Mouse (Mus musculus) kidney, postnatal 10 days (tissue): ENCODE results near the gene Gsta4.
"Not testable (repeated sequence)": the region's sequence is repeated elsewhere in the genome, so short reads cannot be mapped to it uniquely, and the experiment has no call there.

Experiments used
- DNase-seq: peaks from one replicate; pipeline ENCODE4 v3.0.0; 2021; ENCODE audit warnings: mixed read lengths

The Gsta4 gene

DNA sequence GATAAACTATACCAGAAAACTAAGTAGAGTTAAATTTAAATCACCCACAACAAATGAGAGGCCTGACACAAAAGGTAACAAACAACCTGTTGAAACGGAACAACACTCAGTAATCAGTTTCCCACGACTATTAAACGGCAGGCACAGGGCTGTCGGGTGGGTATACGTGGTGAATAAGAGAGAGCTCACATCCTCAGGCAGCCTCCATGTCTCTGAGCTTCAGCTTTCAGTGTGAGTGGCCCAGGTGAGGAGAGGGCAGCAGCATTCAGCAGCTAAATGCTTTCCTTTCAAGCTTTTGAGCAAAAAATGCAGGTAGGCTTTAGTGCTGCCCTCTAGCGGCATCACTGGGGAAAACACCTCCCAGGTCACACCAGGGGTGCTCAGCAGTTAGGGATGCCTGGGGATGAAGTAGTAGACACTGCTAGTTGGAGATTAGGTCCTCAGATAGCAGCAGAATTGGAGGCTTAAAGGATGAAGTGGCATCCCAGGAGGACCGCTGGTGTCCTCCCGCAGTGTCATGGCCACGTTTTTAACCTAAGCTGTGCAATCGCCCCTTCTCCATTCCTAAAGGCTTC, 50.6 kb downstream of the Gsta4 start:
- not testable (repeated sequence) for DNase-seq

DNA sequence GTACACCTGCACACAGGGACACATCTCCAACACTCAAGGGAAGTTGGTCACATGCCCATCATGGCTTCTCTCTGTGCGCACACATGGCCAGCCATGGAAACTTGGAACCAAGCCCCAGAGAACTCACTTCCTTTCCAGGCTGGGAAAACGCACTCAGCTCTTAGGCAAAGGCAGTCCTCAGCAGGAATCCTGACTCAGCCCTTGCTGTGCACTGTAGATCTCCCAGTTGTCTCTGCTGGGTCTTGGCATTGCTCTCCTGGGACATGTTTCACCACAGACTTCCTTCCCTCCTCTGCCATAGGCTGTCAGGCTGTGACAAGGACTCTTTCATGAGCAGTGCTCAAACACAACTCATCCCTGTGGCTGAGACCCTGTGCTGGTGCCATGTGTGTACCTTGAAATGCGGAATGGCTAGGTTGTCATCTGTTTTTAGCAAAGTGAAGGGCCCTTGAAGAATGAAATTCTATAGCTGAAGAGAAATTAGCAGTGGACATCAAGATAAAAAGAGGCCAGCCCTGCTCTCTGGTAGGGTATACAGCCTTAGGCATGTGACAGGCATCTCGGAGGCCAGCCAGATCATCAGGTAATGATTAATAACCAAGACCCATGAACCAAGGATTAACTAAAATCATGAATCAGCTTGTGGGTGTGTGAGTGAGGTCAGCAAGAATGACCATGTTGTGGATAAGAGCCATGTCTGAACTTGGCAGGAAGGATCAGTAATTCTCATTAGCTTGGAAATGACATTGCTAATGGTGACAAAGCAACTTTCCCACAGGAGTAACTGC, 73.3 kb downstream of the Gsta4 start:
- DNase-seq, result peak; percentile 17

DNA sequence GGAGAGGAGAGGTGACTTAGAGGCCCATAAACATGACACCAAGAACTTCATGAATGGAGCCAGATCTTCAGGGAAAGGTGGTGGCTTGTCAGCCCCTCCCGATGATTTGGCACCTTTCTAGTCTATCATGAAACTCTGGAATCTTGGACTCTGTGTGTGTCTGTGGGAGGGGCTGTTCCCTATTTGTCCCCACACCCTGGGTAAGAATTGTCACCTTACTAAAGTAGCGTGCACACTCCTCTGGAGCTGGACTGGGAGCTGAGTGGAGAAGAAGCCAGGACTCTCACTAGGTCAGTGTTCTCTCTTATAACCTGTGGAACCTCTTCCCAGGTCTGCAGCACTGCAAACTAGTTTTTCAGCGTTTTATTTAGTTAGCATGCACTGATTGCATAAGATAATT, 74.3 kb downstream of the Gsta4 start, which contains the start of gene Gm3776:
Gene Gm3776 (plus strand): TSS at position 216 of the 400 bp plus-strand sequence.
- DNase-seq, result not testable (repeated sequence)
